Mouse (Mus musculus) stomach, postnatal 0 days (tissue): ENCODE results near the gene Olfr974. TPM values are rescaled to one million over a fixed set of nuclear protein-coding genes. Genes with fewer than 3 reads are reported as not detected.
"Not testable (repeated sequence)": the region's sequence is repeated elsewhere in the genome, so short reads cannot be mapped to it uniquely, and the experiment has no call there.

Source experiments
- ATAC-seq: fragments of 200-750 bp; cut with Nextera tagmentation; 2 replicates; pipeline ENCODE4 v1.8.0; 2017; ENCODE audit not compliant: low FRiP score, low TSS enrichment
- DNase-seq: peaks from one replicate; pipeline ENCODE4 v3.0.0-alpha.2; 2016; ENCODE audit warnings: low spot score
- H3K27ac ChIP-seq: fragments of 300-500 bp; sonication (generic); replicated peaks from 2 replicates; pipeline ENCODE4 v1.5.1; 2014; ENCODE audit warnings: mild to moderate bottlenecking, control low read depth
- H3K27me3 ChIP-seq: fragments of 300-500 bp; sonication (generic); 2 replicates; pipeline ENCODE4 v1.6.1; 2014; ENCODE audit warnings: low read length; ENCODE audit not compliant: control insufficient read depth, insufficient read depth
- H3K36me3 ChIP-seq: fragments of 300-500 bp; sonication (generic); 2 replicates; pipeline ENCODE4 v1.6.1; 2014; ENCODE audit warnings: low read length, mixed read lengths; ENCODE audit not compliant: control insufficient read depth, insufficient read depth
- H3K4me1 ChIP-seq: fragments of 300-500 bp; sonication (generic); replicated peaks from 2 replicates; pipeline ENCODE4 v1.6.1; 2014; ENCODE audit warnings: antibody characterized with exemption; ENCODE audit not compliant: control insufficient read depth, insufficient read depth
- H3K4me2 ChIP-seq: fragments of 300-500 bp; sonication (generic); replicated peaks from 2 replicates; pipeline ENCODE4 v1.6.1; 2014; ENCODE audit warnings: low read depth, mild to moderate bottlenecking, control low read depth, moderate library complexity
- H3K4me3 ChIP-seq: fragments of 300-500 bp; sonication (generic); 2 replicates; pipeline ENCODE4 v1.5.1; 2014; ENCODE audit warnings: low read depth, low read length, control low read depth
- H3K9ac ChIP-seq: fragments of 300-500 bp; sonication (generic); 2 replicates; pipeline ENCODE4 v1.6.1; 2014; ENCODE audit warnings: mild to moderate bottlenecking, low read length, control low read depth, mixed read lengths
- H3K9me3 ChIP-seq: fragments of 300-500 bp; sonication (generic); 2 replicates; pipeline ENCODE4 v1.6.1; 2016; ENCODE audit warnings: low read length; ENCODE audit not compliant: control insufficient read depth
- CTCF ChIP-seq: IDR thresholded peaks from 2 replicates; pipeline ENCODE4 v1.5.1; 2016; ENCODE audit warnings: antibody characterized with exemption, low read depth, mild to moderate bottlenecking, moderate library complexity
- EP300 ChIP-seq: optimal IDR thresholded peaks from 2 replicates; pipeline ENCODE3; 2016; ENCODE audit warnings: antibody characterized with exemption
- WGBS: fragments of 180-500 bp; shearing (Covaris S2); extraction: QIAGEN DNeasy Blood & Tissue Kit; methylation state at CpG from one replicate; pipeline ENCODE4 v1.1.7; 2014; 5-methylcytosine and 5-hydroxymethylcytosine counted together
- polyA plus RNA-seq: library from polyadenylated mRNA; unstranded; fragments of >200 nt; fragmentation: Nextera tagmentation; extraction: Ambion mirVana; gene quantifications from 2 replicates; pipeline ENCODE4 v1.2.1, GENCODE M21; 2015

Gene Olfr974
- polyA plus RNA-seq, 1 experiment from 2014 or later, result not detected

DNA sequence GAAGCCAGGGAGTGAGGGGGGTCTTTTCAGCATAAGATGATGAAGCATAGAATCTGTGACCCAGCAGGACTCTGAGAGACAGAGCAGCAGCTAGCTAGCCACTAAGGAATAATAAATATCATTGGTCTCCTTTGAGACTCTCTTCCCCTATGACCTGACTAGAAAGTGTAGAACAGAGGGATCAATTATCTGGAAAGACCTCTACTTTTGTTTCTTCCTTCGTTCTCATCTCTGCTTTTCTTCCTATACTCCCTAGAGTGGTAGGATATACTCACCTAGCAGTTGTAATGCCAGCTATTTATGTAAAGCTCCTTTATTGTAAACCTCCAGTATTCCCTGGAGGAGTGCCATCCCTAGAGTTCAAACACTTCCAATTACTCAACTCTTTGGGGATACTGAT is 14.6 kb downstream of the Olfr974 start, which contains the start of gene Olfr975:
Gene Olfr975 (minus strand): TSS at position 101 of the 400 bp plus-strand sequence.
- 43% methylated on average over 1 of the region's 1 CpGs for WGBS
- Histone ChIP-seq H3K4me2 (no peak within 1 kb of the TSS), H3K4me3 (no peak within 1 kb of the TSS), H3K9ac (no peak within 1 kb of the TSS), H3K27me3 (no peaks in the 10 kb centered on the region), H3K4me1 (no peaks in the 10 kb centered on the region), H3K27ac (no peak within 1 kb of the TSS), H3K36me3 (no peaks in the 10 kb centered on the region), H3K9me3 (no peaks in the 10 kb centered on the region)
- no peak for DNase-seq
- no peak for TF ChIP-seq CTCF
- no peak for ATAC-seq

DNA sequence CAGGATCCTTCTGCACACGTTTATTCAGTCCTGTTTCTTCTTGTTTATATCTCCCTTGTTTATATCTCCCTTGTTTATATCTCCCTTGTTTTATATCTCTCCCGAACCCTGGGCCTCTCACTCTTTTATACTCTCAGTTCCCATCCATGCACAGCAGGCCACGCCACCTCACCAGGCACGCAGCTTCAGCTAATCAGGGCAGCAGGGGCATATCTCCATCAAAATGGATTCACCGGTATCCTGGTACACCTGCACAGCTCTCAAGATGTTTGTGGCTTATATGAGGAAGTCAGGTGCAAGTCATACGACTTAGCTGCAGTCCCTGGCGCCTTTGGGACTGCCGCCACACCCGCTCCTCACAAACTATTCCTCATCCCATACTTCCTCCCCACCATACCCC is 23.7 kb downstream of the Olfr974 start, which contains the start of gene Olfr976:
Gene Olfr976 (minus strand): TSS at position 101 of the 400 bp plus-strand sequence.
- not testable (repeated sequence) for H3K4me1 ChIP-seq, H3K27me3 ChIP-seq, ATAC-seq, H3K9me3 ChIP-seq, H3K4me2 ChIP-seq, DNase-seq, H3K9ac ChIP-seq, H3K4me3 ChIP-seq, H3K36me3 ChIP-seq, H3K27ac ChIP-seq
- 74% methylated on average over 6 of the region's 9 CpGs for WGBS

DNA sequence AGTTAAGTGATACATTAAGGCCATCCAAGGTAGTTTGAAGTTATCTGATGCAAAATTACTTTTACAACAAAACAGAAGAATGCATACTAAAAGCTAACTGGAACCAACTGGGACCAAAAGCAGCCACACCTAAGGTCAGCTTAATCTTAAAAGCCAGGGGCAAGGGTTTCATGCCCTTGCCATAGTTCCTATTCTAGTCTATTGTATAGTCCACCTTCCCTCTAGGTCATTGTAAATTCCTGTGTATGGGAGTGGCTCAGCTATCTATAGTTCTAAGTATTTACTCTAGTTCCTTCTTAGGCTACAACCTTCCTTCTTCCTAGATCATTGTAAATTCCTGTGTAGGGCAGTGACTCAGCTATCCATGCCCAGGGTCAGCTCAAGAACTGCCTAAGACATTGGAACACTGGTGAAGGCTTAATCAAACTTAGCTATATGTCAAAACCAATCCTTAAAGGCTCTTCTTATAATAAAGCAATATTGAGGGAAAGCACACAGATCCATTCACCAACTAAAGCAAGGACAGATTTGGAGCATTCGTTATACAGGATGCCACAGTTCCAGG is 39.4 kb downstream of the Olfr974 start:
- not testable (repeated sequence) for H3K9ac ChIP-seq, H3K27me3 ChIP-seq, H3K4me1 ChIP-seq, H3K36me3 ChIP-seq, H3K4me3 ChIP-seq, H3K4me2 ChIP-seq, DNase-seq, ATAC-seq, H3K9me3 ChIP-seq, H3K27ac ChIP-seq
- WGBS, result 69% methylated on average over 1 of the region's 1 CpGs

DNA sequence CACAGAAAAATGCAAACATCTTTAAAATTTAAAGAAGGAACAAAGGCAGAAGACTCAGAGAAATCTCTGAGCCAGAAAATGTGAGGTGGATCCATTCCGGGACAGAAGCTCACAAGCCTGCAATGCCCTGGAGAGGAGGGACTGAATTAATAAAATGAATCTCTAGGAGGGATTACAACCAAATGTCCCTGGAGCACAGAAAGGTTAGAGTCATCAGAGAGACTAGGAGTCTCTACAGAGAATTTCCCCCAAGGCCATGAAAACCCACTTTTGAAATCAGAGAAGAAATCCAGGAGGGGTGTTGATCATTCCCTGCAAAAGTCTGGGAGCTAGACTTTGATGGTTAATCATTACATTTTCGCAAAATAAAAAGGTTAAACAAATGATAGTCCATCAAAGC is 54.5 kb downstream of the Olfr974 start, which contains the start of gene Olfr978:
Gene Olfr978 (plus strand): TSS at position 301 of the 400 bp plus-strand sequence.
- Histone ChIP-seq H3K4me1 (no peaks in the 10 kb centered on the region), H3K36me3 (no peaks in the 10 kb centered on the region), H3K9ac (no peak within 1 kb of the TSS), H3K4me2 (no peak within 1 kb of the TSS), H3K27ac (no peak within 1 kb of the TSS), H3K9me3 (no peaks in the 10 kb centered on the region), H3K27me3 (no peaks in the 10 kb centered on the region), H3K4me3 (no peak within 1 kb of the TSS)
- no peak for ATAC-seq
- WGBS, result 77% methylated on average over 2 of the region's 2 CpGs
- no peak for DNase-seq
- TF ChIP-seq EP300 (no peak), CTCF (no peak)

Other genes starting within 250 kb of the Olfr974 start
- not detected in 2 replicates for gene Olfr149, start 230.4 kb upstream of the Olfr974 start, polyA plus RNA-seq
- not detected in 2 replicates for gene Olfr965, start 226.1 kb upstream of the Olfr974 start, polyA plus RNA-seq
- gene Olfr150, start 206.5 kb upstream of the Olfr974 start, polyA plus RNA-seq, result not detected in 2 replicates
- not detected in 2 replicates for gene Olfr967, start 191.3 kb upstream of the Olfr974 start, polyA plus RNA-seq
- gene Olfr968, start 154.2 kb upstream of the Olfr974 start, polyA plus RNA-seq, result not detected in 2 replicates
- gene Olfr969, start 146.6 kb upstream of the Olfr974 start, polyA plus RNA-seq, result not detected in 2 replicates
- gene Olfr970, start 128.6 kb upstream of the Olfr974 start, polyA plus RNA-seq, result not detected in 2 replicates
- not detected in 2 replicates for gene Olfr971, start 100.6 kb upstream of the Olfr974 start, polyA plus RNA-seq
- gene Olfr972, start 71.1 kb upstream of the Olfr974 start, polyA plus RNA-seq, result not detected in 2 replicates
- not detected in 2 replicates for gene Olfr229, start 30.2 kb upstream of the Olfr974 start, polyA plus RNA-seq
- gene Olfr975, start 14.5 kb downstream of the Olfr974 start, polyA plus RNA-seq, result not detected in 2 replicates
- not detected in 2 replicates for gene Olfr976, start 23.6 kb downstream of the Olfr974 start, polyA plus RNA-seq
- not detected in 2 replicates for gene Olfr978, start 54.6 kb downstream of the Olfr974 start, polyA plus RNA-seq
- gene Olfr979, start 66.0 kb downstream of the Olfr974 start, polyA plus RNA-seq, result not detected in 2 replicates
- not detected in 2 replicates for gene Olfr980, start 72.1 kb downstream of the Olfr974 start, polyA plus RNA-seq
- 0.02 TPM in 1 of 2 replicates, not detected in the other for gene Olfr981, start 84.0 kb downstream of the Olfr974 start, polyA plus RNA-seq
- not detected in 2 replicates for gene Olfr982, start 136.3 kb downstream of the Olfr974 start, polyA plus RNA-seq
- not detected in 2 replicates for gene Olfr983, start 156.1 kb downstream of the Olfr974 start, polyA plus RNA-seq
- gene Olfr984, start 176.7 kb downstream of the Olfr974 start, polyA plus RNA-seq, result not detected in 2 replicates
- gene Olfr985, start 192.7 kb downstream of the Olfr974 start, polyA plus RNA-seq, result not detected in 2 replicates
- gene Tmem225, start 210.6 kb downstream of the Olfr974 start, polyA plus RNA-seq, result not detected in 2 replicates
- gene Olfr986, start 243.4 kb downstream of the Olfr974 start, polyA plus RNA-seq, result not detected in 2 replicates